Mouse (Mus musculus) E14TG2a.4 (cell line): Measurements from ENCODE around the gene Pomt1.

Experiments used
- CTCF ChIP-seq: conservative IDR thresholded peaks from 2 replicates; pipeline ENCODE4 v1.5.1; 2014; ENCODE audit warnings: low read length
- NANOG ChIP-seq: IDR thresholded peaks from 2 replicates; pipeline ENCODE4 v1.6.1; 2014; ENCODE audit warnings: borderline replicate concordance, low read length, mixed read lengths

- TF ChIP-seq CTCF (no peak), NANOG (no peak)
Measured at GRCm38 (mm10) chr2:32294348-32294747, 58.0 kb downstream of the Pomt1 start.
